Mouse (Mus musculus) stomach, embryonic 14.5 days (tissue): ENCODE results near the gene Adamts5. TPM values are rescaled to one million over a fixed set of nuclear protein-coding genes. Genes with fewer than 3 reads are reported as not detected.

Experiments used
- ATAC-seq: fragments of 200-750 bp; cut with Nextera tagmentation; 2 replicates; pipeline ENCODE4 v1.8.0; 2017; ENCODE audit warnings: low read depth, moderate TSS enrichment; ENCODE audit not compliant: insufficient number of reproducible peaks, insufficient read depth, low FRiP score
- H3K27ac ChIP-seq: fragments of 300-500 bp; sonication (generic); 2 replicates; pipeline ENCODE4 v1.5.1; 2014; ENCODE audit warnings: mild to moderate bottlenecking, low read length, moderate library complexity, mixed read lengths
- H3K27me3 ChIP-seq: fragments of 300-500 bp; sonication (generic); 2 replicates; pipeline ENCODE4 v1.6.1; 2014; ENCODE audit warnings: low read length, control low read depth, mixed read lengths; ENCODE audit not compliant: control insufficient read depth, insufficient read depth
- H3K36me3 ChIP-seq: fragments of 300-500 bp; sonication (generic); 2 replicates; pipeline ENCODE4 v1.6.1; 2014; ENCODE audit warnings: mild to moderate bottlenecking, control low read depth, low read length, moderate library complexity, mixed read lengths; ENCODE audit not compliant: control insufficient read depth, insufficient read depth
- H3K4me1 ChIP-seq: fragments of 300-500 bp; sonication (generic); 2 replicates; pipeline ENCODE4 v1.6.1; 2014; ENCODE audit warnings: low read length, control low read depth, mixed read lengths; ENCODE audit not compliant: control insufficient read depth, insufficient read depth
- H3K4me2 ChIP-seq: fragments of 300-500 bp; sonication (generic); replicated peaks from 2 replicates; pipeline ENCODE4 v1.6.1; 2014; ENCODE audit warnings: low read depth, low read length, control low read depth
- H3K4me3 ChIP-seq: fragments of 300-500 bp; sonication (generic); 2 replicates; pipeline ENCODE4 v1.5.1; 2014; ENCODE audit warnings: low read depth, low read length, control low read depth
- H3K9ac ChIP-seq: fragments of 300-500 bp; sonication (generic); replicated peaks from 2 replicates; pipeline ENCODE4 v1.6.1; 2014; ENCODE audit warnings: low read depth, mild to moderate bottlenecking, control low read depth, low read length, moderate library complexity, mixed read lengths
- H3K9me3 ChIP-seq: fragments of 300-500 bp; sonication (generic); 2 replicates; pipeline ENCODE4 v1.6.1; 2016; ENCODE audit warnings: low read depth, low read length, control low read depth; ENCODE audit not compliant: control insufficient read depth
- WGBS: fragments of 180-500 bp; shearing (Covaris S2); extraction: QIAGEN DNeasy Blood & Tissue Kit; methylation state at CpG from one replicate; pipeline ENCODE4 v1.1.7; 2014; 5-methylcytosine and 5-hydroxymethylcytosine counted together
- polyA plus RNA-seq: library from polyadenylated mRNA; unstranded; fragments of >200 nt; fragmentation: Nextera tagmentation; extraction: Ambion mirVana; gene quantifications from 2 replicates; pipeline ENCODE4 v1.2.1, GENCODE M21; 2014

Adamts5 gene
- polyA plus RNA-seq, 1 experiment from 2014 or later, result 2.9 TPM

- H3K9me3 ChIP-seq, result no peaks in the 10 kb centered on the region
- no peak overlapping the region for H3K4me3 ChIP-seq
- WGBS, result 39% methylated on average over 2 of the region's 2 CpGs
- no peak overlapping the region for H3K9ac ChIP-seq
- H3K4me2 ChIP-seq, result no peak overlapping the region
- no peaks in the 10 kb centered on the region for H3K27me3 ChIP-seq
- H3K36me3 ChIP-seq, result no peaks in the 10 kb centered on the region
- no peaks in the 10 kb centered on the region for H3K4me1 ChIP-seq
- H3K27ac ChIP-seq, result no peak overlapping the region
- no peak for ATAC-seq
Observed at GRCm38 (mm10) chr16:85871971-85872370, 29.7 kb downstream of the Adamts5 start.

DNA sequence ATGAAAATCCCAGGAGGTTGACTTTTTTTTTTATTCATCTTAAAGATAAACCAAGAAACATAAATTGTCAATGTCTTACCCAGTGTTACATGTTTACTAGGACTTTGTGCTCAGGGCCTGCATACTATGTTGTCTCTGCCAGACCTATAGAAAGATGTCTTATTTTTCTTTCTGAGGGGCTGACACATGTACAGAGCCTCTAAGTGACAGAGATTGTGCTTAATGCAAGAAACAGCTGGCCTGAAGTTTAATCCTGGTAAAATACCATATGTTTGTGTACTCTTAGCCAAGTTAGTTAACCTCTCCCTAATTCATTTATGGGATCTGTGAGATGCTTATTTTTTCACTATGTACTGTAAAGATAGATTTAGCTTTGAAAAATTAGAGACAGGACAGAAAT is 30.4 kb downstream of the Adamts5 start:
- Histone ChIP-seq H3K27ac (no peak overlapping the region), H3K27me3 (no peaks in the 10 kb centered on the region), H3K4me2 (no peak overlapping the region), H3K9ac (no peak overlapping the region), H3K9me3 (no peaks in the 10 kb centered on the region), H3K4me3 (no peak overlapping the region), H3K36me3 (no peaks in the 10 kb centered on the region), H3K4me1 (no peaks in the 10 kb centered on the region)
- no peak for ATAC-seq

- Histone ChIP-seq H3K9ac (no peak overlapping the region), H3K36me3 (no peaks in the 10 kb centered on the region), H3K4me3 (no peak overlapping the region), H3K4me1 (no peaks in the 10 kb centered on the region), H3K4me2 (no peak overlapping the region), H3K9me3 (no peaks in the 10 kb centered on the region), H3K27ac (no peak overlapping the region), H3K27me3 (no peaks in the 10 kb centered on the region)
- WGBS, result 88% methylated on average over 4 of the region's 4 CpGs
- no peak for ATAC-seq
Observed at GRCm38 (mm10) chr16:85864691-85865389, 36.8 kb downstream of the Adamts5 start.

GRCm38 (mm10) chr16:85854505-85854904 is 47.1 kb downstream of the Adamts5 start:
- H3K9ac ChIP-seq, result no peak overlapping the region
- no peaks in the 10 kb centered on the region for H3K36me3 ChIP-seq
- 68% methylated on average over 5 of the region's 5 CpGs for WGBS
- H3K4me2 ChIP-seq, result no peak overlapping the region
- H3K27ac ChIP-seq, result no peak overlapping the region
- no peaks in the 10 kb centered on the region for H3K4me1 ChIP-seq
- no peak overlapping the region for H3K4me3 ChIP-seq
- no peak for ATAC-seq
- no peaks in the 10 kb centered on the region for H3K27me3 ChIP-seq
- H3K9me3 ChIP-seq, result no peaks in the 10 kb centered on the region

DNA sequence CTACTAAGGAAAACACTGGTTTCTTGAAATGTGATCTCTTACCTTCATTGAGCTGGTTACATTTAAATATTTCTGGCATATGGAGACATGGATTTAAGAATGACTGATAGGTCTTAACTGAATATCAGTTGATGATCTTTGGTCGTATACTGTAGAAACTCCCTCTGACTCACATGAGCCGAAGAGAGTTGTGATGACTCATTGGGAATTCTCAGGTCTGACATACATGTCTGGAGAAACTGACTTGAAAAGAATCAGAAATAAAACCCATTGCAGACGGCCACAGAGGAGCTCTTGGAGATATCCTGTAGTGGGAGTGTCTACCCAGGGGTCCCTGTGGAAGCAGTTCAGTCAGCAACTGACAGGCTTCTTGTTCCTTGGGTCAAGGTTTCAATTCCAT is 74.6 kb downstream of the Adamts5 start:
- Histone ChIP-seq H3K27ac (no peak overlapping the region), H3K9ac (no peak overlapping the region), H3K4me2 (no peak overlapping the region), H3K9me3 (no peaks in the 10 kb centered on the region), H3K4me3 (no peak overlapping the region), H3K4me1 (no peaks in the 10 kb centered on the region), H3K36me3 (no peaks in the 10 kb centered on the region), H3K27me3 (no peaks in the 10 kb centered on the region)
- no peak for ATAC-seq
- 67% methylated on average over 3 of the region's 3 CpGs for WGBS

GRCm38 (mm10) chr16:85822330-85822916 is 79.2 kb downstream of the Adamts5 start:
- ATAC-seq, result no peak
- Histone ChIP-seq H3K4me2 (no peak overlapping the region), H3K9me3 (no peaks in the 10 kb centered on the region), H3K4me1 (no peaks in the 10 kb centered on the region), H3K36me3 (no peaks in the 10 kb centered on the region), H3K27me3 (no peaks in the 10 kb centered on the region), H3K4me3 (no peak overlapping the region), H3K27ac (no peak overlapping the region), H3K9ac (no peak overlapping the region)
- 59% methylated on average over 5 of the region's 5 CpGs for WGBS

GRCm38 (mm10) chr16:85819808-85820458 is 81.7 kb downstream of the Adamts5 start:
- H3K4me2 ChIP-seq, result no peak overlapping the region
- no peak overlapping the region for H3K27ac ChIP-seq
- H3K4me3 ChIP-seq, result no peak overlapping the region
- no peak overlapping the region for H3K9ac ChIP-seq
- H3K36me3 ChIP-seq, result no peaks in the 10 kb centered on the region
- H3K9me3 ChIP-seq, result no peaks in the 10 kb centered on the region
- WGBS, result 60% methylated on average over 5 of the region's 5 CpGs
- no peaks in the 10 kb centered on the region for H3K4me1 ChIP-seq
- no peak for ATAC-seq
- no peaks in the 10 kb centered on the region for H3K27me3 ChIP-seq

DNA sequence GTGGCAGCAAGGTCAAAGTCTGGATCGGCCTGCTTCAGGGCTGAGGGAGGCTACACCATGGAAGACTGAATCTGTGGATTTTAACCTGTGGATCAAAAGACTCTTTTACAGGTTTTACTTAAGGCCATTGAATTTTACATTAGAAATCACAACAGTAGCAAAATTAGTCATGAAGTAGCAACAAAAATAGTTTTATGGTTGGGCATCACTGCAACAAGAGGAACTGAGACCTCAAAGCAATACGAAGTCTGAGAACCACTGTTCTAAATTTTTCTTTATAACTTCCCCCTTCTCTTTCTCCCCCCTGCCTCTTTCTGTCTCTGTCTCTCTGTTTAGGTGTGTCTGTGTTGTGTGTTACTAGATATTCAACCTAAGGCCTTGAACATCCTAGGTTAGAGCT is 87.5 kb downstream of the Adamts5 start:
- Histone ChIP-seq H3K4me1 (no peaks in the 10 kb centered on the region), H3K9me3 (no peaks in the 10 kb centered on the region), H3K4me2 (no peak overlapping the region), H3K36me3 (no peaks in the 10 kb centered on the region), H3K27me3 (no peaks in the 10 kb centered on the region), H3K4me3 (no peak overlapping the region), H3K9ac (no peak overlapping the region), H3K27ac (no peak overlapping the region)
- no peak for ATAC-seq
- 88% methylated on average over 2 of the region's 2 CpGs for WGBS
